Mouse (Mus musculus) kidney, embryonic 15.5 days (tissue): ENCODE results near the gene Cct3. TPM values are rescaled to one million over a fixed set of nuclear protein-coding genes. Genes with fewer than 3 reads are reported as not detected.

Experiments used
- ATAC-seq: fragments of 200-750 bp; cut with Nextera tagmentation; replicated peaks from 2 replicates; pipeline ENCODE4 v1.8.0; 2017; ENCODE audit warnings: moderate TSS enrichment; ENCODE audit not compliant: low FRiP score
- H3K27ac ChIP-seq: fragments of 300-500 bp; sonication (generic); 2 replicates; pipeline ENCODE4 v1.5.1; 2015; ENCODE audit warnings: mild to moderate bottlenecking, inconsistent platforms
- H3K27me3 ChIP-seq: fragments of 300-500 bp; sonication (generic); 2 replicates; pipeline ENCODE4 v1.6.1; 2015; ENCODE audit warnings: inconsistent platforms
- H3K36me3 ChIP-seq: fragments of 300-500 bp; sonication (generic); 2 replicates; pipeline ENCODE4 v1.6.1; 2015; ENCODE audit warnings: inconsistent platforms
- H3K4me1 ChIP-seq: fragments of 300-500 bp; sonication (generic); 2 replicates; pipeline ENCODE4 v1.6.1; 2015; ENCODE audit warnings: inconsistent platforms
- H3K4me2 ChIP-seq: fragments of 300-500 bp; sonication (generic); 2 replicates; pipeline ENCODE4 v1.6.1; 2015; ENCODE audit warnings: moderate library complexity, mild to moderate bottlenecking, inconsistent platforms
- H3K4me3 ChIP-seq: fragments of 300-500 bp; sonication (generic); replicated peaks from 2 replicates; pipeline ENCODE4 v1.5.1; 2015; ENCODE audit warnings: mild to moderate bottlenecking, inconsistent platforms
- H3K9ac ChIP-seq: fragments of 300-500 bp; sonication (generic); 2 replicates; pipeline ENCODE4 v1.6.1; 2015; ENCODE audit warnings: mild to moderate bottlenecking, inconsistent platforms
- H3K9me3 ChIP-seq: fragments of 300-500 bp; sonication (generic); replicated peaks from 2 replicates; pipeline ENCODE4 v1.6.1; 2016; ENCODE audit warnings: inconsistent platforms
- WGBS: fragments of 180-500 bp; shearing (Covaris S2); methylation state at CpG from one replicate; pipeline ENCODE4 v1.1.7; 2015; ENCODE audit warnings: mixed read lengths; 5-methylcytosine and 5-hydroxymethylcytosine counted together
- polyA plus RNA-seq: library from polyadenylated mRNA; unstranded; fragments of >200 nt; fragmentation: Nextera tagmentation; extraction: Ambion mirVana; gene quantifications from 2 replicates; pipeline ENCODE4 v1.2.1, GENCODE M21; 2015

Cct3 gene
- polyA plus RNA-seq, 1 experiment from 2014 or later = 587 TPM

DNA sequence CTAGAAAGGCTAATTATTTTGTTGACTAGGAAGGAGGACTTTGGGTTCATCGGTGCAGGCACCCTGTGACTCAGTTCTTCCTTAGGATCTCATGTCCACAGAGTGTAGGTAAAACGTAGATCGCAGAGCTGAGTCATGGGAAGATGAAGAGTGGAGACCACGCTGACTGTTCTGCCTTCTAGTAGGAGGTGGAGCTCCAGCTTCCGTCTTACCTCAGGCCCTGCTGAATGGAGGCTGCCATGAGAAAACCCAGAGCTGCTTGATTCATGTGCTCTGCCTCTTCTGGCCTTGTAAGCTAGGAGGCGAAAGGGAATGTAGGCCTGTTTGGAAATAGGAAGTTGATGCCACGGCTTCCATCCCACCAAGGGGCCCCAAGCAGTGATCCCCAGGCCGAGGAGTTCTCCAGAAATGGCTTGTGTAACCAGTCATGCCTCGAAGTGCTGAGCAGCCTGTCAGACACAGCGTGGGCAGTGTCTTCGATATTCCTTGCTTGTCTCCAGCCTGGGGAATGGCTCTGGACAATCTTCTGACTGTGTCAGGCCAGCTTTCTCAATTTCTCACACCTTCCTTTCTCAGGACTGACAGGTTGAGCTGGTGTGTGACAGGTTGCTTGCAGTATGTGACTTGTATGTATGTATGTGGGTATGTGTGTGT is 40.6 kb downstream of the Cct3 start:
- ATAC-seq = no peak
- Histone ChIP-seq H3K4me2 (peak overlapping the region; percentile 65), H3K27me3 (no peaks in the 10 kb centered on the region), H3K27ac (peak overlapping the region; percentile 60; the same call in 1 of the 2 replicates), H3K36me3 (peaks cover 15% of the 10 kb centered on the region), H3K4me3 (peak overlapping the region; percentile 81), H3K9me3 (no peaks in the 10 kb centered on the region), H3K4me1 (peaks cover 42% of the 10 kb centered on the region), H3K9ac (0 out of 2 replicates have a peak overlapping the region, but pooled peaks have one; percentile 21)
- WGBS = 70% methylated on average over 11 of the region's 11 CpGs

DNA sequence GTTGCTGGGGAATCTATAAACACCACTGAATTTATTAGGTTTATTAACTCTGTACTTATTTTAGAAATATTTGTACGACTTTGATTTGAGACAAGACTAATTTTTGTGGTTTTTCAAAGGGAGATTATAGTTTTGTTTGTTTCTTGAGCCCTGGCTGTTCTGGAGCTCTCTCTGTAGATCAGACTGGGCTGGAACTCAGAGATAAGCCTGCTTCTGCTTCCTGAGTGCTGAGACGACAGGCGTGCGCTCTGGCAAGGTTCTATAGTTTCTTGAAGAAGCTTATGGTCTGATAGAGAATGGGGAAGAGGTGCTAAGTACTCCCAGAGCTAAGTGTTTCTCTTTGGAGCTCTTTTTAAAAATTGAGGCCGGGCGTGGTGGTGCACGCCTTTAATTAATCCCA is 41.4 kb downstream of the Cct3 start:
- no peak overlapping the region for H3K4me2 ChIP-seq
- peaks cover 38% of the 10 kb centered on the region for H3K4me1 ChIP-seq
- ATAC-seq = no peak
- H3K36me3 ChIP-seq = peaks cover 24% of the 10 kb centered on the region
- no peak overlapping the region for H3K4me3 ChIP-seq
- H3K27ac ChIP-seq = no peak overlapping the region
- no peaks in the 10 kb centered on the region for H3K9me3 ChIP-seq
- H3K27me3 ChIP-seq = no peaks in the 10 kb centered on the region
- 94% methylated on average over 7 of the region's 7 CpGs for WGBS
- no peak overlapping the region for H3K9ac ChIP-seq

DNA sequence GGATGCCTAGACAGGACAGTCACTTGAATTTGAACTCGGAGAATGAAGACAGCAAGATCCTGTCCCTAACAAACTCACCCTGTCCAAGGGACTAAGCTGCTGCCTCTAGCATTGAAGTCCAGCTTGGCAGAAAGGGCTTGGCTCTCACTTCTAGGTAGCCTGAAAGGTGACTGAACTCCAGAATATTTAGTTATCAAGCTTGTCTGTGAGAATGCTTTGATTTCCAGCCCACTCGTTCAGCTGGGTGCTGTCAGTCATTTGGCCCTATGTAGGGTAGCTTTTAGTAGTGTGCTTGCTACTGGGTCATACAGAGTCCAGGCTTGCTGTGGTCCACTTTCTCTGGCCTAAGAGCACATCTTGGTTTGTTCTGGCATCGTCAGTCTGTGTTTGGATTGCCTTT is 42.1 kb downstream of the Cct3 start:
- Histone ChIP-seq H3K4me2 (no peak overlapping the region), H3K9me3 (no peaks in the 10 kb centered on the region), H3K27ac (no peak overlapping the region), H3K27me3 (no peaks in the 10 kb centered on the region), H3K4me3 (no peak overlapping the region), H3K4me1 (peaks cover 32% of the 10 kb centered on the region), H3K36me3 (peaks cover 30% of the 10 kb centered on the region), H3K9ac (no peak overlapping the region)
- no peak for ATAC-seq
- 73% methylated on average over 3 of the region's 3 CpGs for WGBS

DNA sequence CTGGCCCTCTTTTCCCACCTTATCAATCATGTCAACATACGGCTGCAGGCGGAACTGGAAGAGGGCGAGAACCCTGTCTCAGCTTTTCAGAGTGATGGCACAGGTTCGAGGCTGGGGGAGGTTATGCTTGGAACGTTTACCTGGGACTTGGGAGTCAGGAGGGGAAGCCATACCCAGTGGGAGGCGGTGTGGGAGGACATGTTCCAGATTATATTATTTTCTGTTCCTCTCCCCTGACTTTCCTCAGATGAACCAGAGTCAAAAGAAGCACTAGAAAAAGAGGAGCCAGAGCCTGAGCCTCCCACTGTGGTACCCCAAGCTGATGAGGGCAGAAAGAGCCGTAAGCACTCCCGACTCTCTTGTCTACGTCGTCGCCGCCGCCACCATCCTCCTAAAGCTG is 53.8 kb downstream of the Cct3 start:
- WGBS = 85% methylated on average over 13 of the region's 13 CpGs
- no peak overlapping the region for H3K4me3 ChIP-seq

DNA sequence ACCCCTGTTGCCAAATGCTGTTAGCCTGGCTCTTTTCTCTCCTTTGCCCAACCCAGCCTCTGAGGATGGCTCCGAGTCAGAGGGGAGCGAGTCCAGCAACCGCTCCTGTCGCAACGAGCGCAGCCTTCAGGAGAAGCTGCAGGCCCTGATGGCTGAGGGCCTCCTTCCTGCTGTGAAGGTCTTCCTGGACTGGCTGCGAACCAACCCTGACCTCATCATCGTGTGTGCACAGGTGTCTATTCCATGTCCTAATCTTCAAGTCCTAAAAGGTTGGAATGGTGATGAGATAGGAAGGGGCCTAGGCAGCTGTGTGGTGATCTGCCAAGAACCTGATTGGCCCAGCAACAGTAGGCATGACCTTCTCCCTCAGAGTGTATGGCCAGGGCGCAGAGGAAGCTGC is 56.0 kb downstream of the Cct3 start:
- H3K27me3 ChIP-seq = no peaks in the 10 kb centered on the region
- peaks cover 100% of the 10 kb centered on the region for H3K36me3 ChIP-seq
- no peak overlapping the region for H3K4me3 ChIP-seq
- no peaks in the 10 kb centered on the region for H3K4me1 ChIP-seq
- H3K4me2 ChIP-seq = no peak overlapping the region
- no peak overlapping the region for H3K9ac ChIP-seq
- no peak overlapping the region for H3K27ac ChIP-seq
- no peak for ATAC-seq
- WGBS = 89% methylated on average over 9 of the region's 9 CpGs
- H3K9me3 ChIP-seq = no peaks in the 10 kb centered on the region

More for the DNA sequence above, 53.8 kb downstream of the Cct3 start:
- Histone ChIP-seq H3K4me2 (no peak overlapping the region), H3K9ac (no peak overlapping the region), H3K9me3 (no peaks in the 10 kb centered on the region), H3K27me3 (no peaks in the 10 kb centered on the region), H3K4me1 (no peaks in the 10 kb centered on the region), H3K27ac (no peak overlapping the region), H3K36me3 (peaks cover 100% of the 10 kb centered on the region)
- no peak for ATAC-seq

DNA sequence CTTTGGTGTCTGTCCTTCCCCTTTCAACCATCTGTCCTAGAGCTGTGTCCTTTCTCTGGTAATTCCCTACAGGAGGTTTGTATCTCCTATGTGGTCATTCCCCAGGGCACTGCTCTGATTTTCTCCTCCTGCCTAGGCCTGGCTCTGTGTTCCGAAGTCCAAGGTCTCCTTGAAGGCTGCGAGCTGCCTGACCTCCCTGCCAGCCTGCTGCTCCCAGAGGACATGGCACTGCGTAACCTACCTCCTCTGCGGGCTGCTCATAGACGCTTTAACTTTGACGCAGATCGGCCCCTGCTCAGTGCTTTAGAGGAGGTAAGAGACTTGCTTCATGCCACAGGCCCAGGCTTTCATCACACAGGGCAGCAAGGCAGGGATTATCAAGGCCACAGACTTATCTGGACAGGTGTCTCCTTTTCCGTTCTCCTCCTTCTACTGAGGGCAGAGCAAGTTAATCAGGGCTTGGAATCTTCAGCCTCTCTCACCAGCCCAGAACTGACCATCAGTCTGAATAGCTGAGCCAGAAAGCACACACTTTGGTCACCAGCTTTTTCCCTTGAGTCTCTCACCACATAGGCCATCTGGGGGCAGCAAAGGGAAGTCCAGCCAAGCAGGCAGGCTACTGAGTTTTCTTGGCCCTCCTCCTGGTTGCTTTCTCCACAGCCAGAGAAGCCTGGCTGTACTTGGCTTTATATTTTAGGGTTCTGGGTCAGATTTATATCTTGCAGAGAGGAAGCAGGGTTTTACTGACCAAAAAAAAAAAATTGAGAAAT is 57.7 kb downstream of the Cct3 start:
- Histone ChIP-seq H3K27me3 (no peaks in the 10 kb centered on the region), H3K4me1 (no peaks in the 10 kb centered on the region), H3K36me3 (peaks cover 100% of the 10 kb centered on the region), H3K4me2 (no peak overlapping the region), H3K9ac (no peak overlapping the region), H3K4me3 (no peak overlapping the region), H3K9me3 (no peaks in the 10 kb centered on the region), H3K27ac (no peak overlapping the region)
- ATAC-seq = no peak
- 96% methylated on average over 8 of the region's 8 CpGs for WGBS

DNA sequence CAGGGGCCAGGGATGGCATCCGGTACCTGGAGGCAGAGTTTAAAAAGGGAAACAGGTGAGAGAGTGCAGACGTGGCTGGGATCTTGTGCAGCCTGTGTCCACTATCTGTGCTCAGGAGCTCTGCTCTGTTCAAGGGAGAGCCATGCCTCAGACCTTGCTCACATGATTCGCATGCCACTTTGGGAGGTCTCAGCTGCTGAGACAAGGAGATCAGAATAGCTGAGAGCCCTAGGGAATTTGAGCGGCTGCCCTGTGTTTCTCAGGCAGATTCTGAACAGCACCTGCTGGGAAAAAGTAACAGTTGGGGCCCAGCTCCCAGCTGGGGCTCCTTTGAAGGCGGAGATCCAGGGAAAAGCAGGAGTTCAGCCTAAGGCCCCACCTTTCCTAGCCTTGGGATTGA is 62.7 kb downstream of the Cct3 start:
- no peak for ATAC-seq
- 79% methylated on average over 5 of the region's 5 CpGs for WGBS
- H3K4me3 ChIP-seq = no peak overlapping the region
- H3K27me3 ChIP-seq = peaks cover 2% of the 10 kb centered on the region; the same call in 1 of the 2 replicates
- H3K36me3 ChIP-seq = peaks cover 87% of the 10 kb centered on the region
- no peaks in the 10 kb centered on the region for H3K9me3 ChIP-seq
- peak overlapping the region; percentile 0; the same call in 1 of the 2 replicates for H3K27ac ChIP-seq
- peaks cover 13% of the 10 kb centered on the region for H3K4me1 ChIP-seq
- H3K9ac ChIP-seq = no peak overlapping the region
- no peak overlapping the region for H3K4me2 ChIP-seq

DNA sequence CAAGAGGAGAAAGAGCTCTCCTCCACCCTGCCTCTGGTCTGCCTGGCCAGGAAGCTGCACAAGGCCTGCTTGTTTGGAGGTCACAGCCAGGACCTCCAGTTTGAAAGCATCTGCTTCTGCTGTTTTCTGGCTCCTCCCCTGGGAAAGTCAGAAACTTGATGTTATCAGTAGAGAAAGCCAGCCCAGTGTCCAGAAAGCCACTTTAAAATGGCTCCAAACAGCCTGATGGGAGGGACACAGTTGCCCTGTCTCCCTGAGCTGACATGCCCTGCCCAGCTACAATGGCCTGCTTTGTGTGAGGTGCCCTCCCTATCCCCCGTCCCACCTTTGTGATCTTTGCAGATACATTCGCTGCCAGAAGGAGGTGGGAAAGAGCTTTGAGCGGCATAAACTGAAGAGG is 63.1 kb downstream of the Cct3 start:
- H3K9me3 ChIP-seq = no peaks in the 10 kb centered on the region
- H3K4me1 ChIP-seq = peaks cover 17% of the 10 kb centered on the region
- H3K4me3 ChIP-seq = no peak overlapping the region
- no peak overlapping the region for H3K9ac ChIP-seq
- ATAC-seq = no peak
- H3K4me2 ChIP-seq = no peak overlapping the region
- 62% methylated on average over 3 of the region's 3 CpGs for WGBS
- H3K36me3 ChIP-seq = peaks cover 83% of the 10 kb centered on the region
- H3K27me3 ChIP-seq = peaks cover 6% of the 10 kb centered on the region
- H3K27ac ChIP-seq = peak overlapping the region; percentile 0; the same call in 1 of the 2 replicates

DNA sequence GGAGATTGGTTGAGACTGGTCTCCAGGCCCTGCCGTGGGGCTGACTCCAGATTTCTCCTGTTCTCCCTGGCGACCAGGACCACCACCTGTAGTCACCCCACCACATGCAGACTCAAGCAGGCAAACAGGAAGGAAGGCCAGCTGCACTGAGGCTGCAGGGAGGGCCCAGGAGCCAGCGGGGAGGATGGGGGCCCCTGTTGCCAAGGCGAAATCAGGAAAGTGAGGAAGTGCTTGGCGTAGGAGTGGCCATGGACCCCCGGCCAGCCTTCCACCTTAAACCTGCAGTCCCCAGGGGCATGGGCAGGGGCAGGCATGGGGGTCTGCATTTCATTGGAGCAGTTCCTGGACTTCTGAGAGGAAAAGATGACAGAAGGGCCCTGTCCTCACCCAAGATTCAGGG is 64.2 kb downstream of the Cct3 start:
- Histone ChIP-seq H3K36me3 (peaks cover 72% of the 10 kb centered on the region), H3K27ac (no peak overlapping the region), H3K9me3 (no peaks in the 10 kb centered on the region), H3K4me3 (no peak overlapping the region), H3K9ac (no peak overlapping the region), H3K27me3 (peaks cover 17% of the 10 kb centered on the region), H3K4me1 (peaks cover 25% of the 10 kb centered on the region), H3K4me2 (no peak overlapping the region)
- no peak for ATAC-seq
- WGBS = 62% methylated on average over 6 of the region's 6 CpGs

DNA sequence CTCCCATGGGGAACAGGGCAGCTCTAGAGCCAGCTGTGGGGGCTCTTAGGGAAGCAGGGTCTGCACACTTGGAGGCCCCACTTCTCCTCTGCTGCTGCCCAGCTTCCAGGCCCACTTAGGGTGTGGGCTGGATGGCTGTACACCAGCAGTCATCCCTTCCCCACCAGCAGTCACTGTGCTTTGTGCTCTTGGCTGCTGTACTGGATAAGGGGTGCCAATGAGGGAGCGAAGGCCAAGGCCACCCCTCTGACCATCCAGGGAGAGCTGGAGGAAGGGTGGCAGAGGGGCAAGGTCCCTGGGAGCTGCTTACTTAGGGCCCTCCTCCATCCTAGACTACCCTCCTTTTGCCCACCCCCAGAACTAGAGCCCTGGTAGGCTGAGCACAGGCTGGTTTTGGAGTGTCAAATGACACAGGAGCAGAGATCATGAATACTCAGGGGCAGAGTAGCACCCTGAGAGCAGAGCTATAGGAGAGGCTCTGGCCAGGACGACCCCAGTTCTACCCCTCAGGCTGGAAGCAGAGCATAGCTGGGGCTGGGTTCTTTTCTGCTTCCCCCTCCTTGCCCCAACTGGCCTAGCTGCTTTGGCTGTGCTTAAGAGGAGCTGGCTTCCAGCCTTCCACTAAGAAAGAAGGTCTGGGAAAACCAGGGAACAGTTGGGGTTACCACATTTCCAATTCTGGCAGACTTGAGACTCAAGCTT is 64.8 kb downstream of the Cct3 start:
- Histone ChIP-seq H3K4me1 (peaks cover 25% of the 10 kb centered on the region), H3K9ac (no peak overlapping the region), H3K4me2 (no peak overlapping the region), H3K36me3 (peaks cover 65% of the 10 kb centered on the region), H3K27me3 (peaks cover 20% of the 10 kb centered on the region), H3K9me3 (no peaks in the 10 kb centered on the region), H3K27ac (no peak overlapping the region), H3K4me3 (no peak overlapping the region)
- WGBS = 72% methylated on average over 2 of the region's 2 CpGs
- ATAC-seq = no peak

DNA sequence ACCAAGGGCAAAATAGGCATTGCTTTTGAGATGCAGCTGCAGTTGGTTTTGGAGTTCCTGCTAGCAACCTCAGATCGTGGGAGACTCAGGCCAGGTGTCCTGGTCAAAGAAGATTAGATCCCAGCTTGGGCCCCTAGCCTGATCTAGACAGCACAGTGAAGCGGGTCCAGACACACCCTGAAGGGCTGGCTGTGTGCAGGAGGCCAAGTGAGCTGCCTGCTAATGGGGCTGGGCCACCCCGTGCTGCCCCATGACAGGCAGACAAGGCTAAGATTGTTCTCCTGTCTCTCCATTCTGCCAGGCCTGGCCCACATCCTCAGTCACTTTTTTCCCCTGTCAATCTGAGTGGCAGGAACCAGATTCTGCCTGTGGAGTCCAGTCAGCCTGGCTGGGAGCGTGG is 66.8 kb downstream of the Cct3 start:
- Histone ChIP-seq H3K4me3 (no peak overlapping the region), H3K27ac (peak overlapping the region; percentile 66), H3K9me3 (no peaks in the 10 kb centered on the region), H3K4me2 (no peak overlapping the region; the same call in 1 of the 2 replicates), H3K27me3 (peaks cover 20% of the 10 kb centered on the region), H3K4me1 (peaks cover 28% of the 10 kb centered on the region), H3K36me3 (peaks cover 46% of the 10 kb centered on the region), H3K9ac (no peak overlapping the region)
- ATAC-seq = no peak
- 65% methylated on average over 4 of the region's 4 CpGs for WGBS

DNA sequence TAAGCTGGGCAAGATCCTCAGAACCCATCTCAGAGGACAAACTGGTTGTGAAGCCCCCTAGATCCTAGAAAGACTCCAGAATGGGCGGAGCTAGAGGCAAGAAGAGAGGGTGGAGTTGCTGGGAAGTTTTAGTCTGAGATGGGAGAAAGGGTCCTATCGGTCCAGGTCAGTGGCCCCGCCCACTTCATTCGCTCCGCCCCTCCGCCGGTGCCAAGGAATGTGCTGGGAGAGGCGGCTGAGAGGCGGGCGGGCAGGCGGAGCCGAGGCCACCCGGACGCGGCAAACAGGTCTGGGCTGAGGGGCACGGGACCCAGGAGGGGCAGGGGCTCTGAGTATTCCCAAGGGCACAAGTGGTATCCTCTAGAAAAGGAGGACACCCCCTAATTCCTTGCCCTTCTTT is 67.4 kb downstream of the Cct3 start, which contains the start of gene Paqr6:
Paqr6 (plus strand) TSS at position 248 of the 400 bp plus-strand sequence.
- 1% methylated on average over 16 of the region's 16 CpGs for WGBS
- H3K4me1 ChIP-seq = peaks cover 28% of the 10 kb centered on the region
- H3K4me2 ChIP-seq = peak within 1 kb of the TSS; percentile 52
- peaks cover 39% of the 10 kb centered on the region for H3K36me3 ChIP-seq
- peak; percentile 27; the same call in 1 of the 2 replicates for ATAC-seq
- peaks cover 20% of the 10 kb centered on the region for H3K27me3 ChIP-seq
- no peaks in the 10 kb centered on the region for H3K9me3 ChIP-seq
- H3K4me3 ChIP-seq = peak within 1 kb of the TSS; percentile 30
- H3K27ac ChIP-seq = peak within 1 kb of the TSS; percentile 66
- no peak within 1 kb of the TSS for H3K9ac ChIP-seq
